Mouse (Mus musculus) erythroid progenitor cell, adult 5-6 weeks (primary cell): ENCODE measurements around the gene Lipf. TPM values are rescaled to one million over a fixed set of nuclear protein-coding genes. Genes with fewer than 3 reads are reported as not detected.

ENCODE experiments used
- ATAC-seq: replicated peaks from 2 replicates; pipeline ENCODE4 v1.8.0; 2016; ENCODE audit warnings: moderate number of reproducible peaks, mild to moderate bottlenecking, moderate TSS enrichment, inconsistent platforms; ENCODE audit not compliant: poor library complexity, low FRiP score, severe bottlenecking
- total RNA-seq, 2 experiments: library from RNA; stranded (forward) in 1 of 2; stranded (reverse) in 1 of 2; fragments of 150-400 nt in 1 of 2; fragments of 186-747, 209-891 nt in 1 of 2; gene quantifications; 2 replicates each; pipeline versions ENCODE4 v1.2.3 to v1.2.4; 2015 to 2017; ENCODE audit warnings: low replicate concordance in 2 of 2

Gene Lipf
- not detected in 2 replicates for total RNA-seq (2015; ENCODE audit: low replicate concordance)
- not detected in 2 replicates for total RNA-seq (2017; ENCODE audit: low replicate concordance)

DNA sequence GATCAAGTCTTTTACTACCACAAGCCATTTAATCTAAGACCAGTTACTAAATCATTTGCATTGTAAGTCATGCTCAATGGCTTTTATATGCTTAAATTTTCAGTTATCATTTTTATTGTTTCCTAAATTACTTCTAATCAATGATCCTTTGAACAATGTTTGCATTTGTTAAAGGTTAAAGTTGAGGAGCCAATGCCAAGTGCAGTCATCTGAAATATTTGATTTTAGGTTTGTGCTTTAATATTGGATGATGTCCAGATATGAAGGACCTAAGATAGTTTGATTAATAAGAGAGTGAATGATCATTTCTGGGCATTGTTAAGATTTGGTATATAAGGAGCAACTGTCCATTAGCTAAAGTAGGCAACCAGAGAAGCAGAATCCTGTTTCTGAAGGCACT lies at the start of gene Lipf:
Gene Lipf (plus strand): TSS at position 301 of the 400 bp plus-strand sequence.
- no peak for ATAC-seq

DNA sequence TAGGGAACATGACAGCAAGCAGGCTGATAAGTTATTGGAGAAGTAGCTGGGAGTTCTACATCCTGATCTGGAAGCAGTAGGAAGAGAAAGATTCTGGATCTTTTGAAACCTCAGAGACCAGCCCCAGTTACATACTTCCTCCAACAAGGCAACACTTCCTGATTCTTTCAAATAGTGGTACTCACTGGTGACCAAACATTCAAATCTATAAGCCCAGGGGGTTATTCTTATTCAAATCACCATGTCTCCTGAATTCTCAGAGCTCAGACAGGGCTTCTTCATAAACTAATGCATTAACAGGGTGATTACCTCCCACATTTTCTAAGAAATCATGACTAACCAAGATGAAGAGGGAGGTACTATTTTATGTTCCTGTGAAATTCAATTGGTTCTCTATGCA lies 36.9 kb upstream of the Lipf start:
- no peak for ATAC-seq

DNA sequence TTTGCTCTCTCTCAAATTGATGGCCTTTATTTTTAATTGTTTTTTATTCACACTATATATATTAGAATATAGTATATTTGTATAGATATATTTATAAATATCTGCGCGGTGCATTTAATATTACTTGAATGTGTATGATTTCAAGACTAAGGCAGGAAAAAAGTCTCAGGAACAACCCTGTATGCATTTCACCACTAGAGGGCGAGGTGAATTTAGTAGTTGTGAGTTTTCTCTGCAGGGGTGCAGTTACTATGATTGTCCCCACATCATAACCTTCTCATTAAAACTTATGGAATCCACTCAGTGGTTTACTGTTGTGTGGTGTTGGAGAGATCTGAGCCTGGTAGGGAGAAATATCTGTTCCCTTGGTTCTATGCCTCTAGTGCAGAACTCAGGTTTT lies 18.0 kb downstream of the Lipf start:
- ATAC-seq: no peak

DNA sequence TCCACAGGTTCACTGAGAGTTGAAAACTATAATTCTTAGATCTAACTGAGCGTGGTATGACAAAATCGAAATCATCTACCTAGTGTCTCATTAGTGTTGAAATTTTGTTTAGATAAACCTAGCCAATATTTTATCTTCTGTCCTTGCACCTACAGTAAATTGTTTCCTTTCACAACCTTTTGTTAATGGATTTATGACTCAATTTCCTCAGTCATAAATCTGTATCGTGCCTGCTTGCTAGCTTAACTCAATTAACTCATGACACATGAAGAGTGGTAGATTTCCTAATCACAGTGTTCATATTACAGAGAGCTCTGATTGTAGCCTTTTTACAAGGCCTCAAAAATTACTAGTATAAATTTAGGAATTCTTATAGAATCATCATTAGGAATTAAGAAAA lies 22.1 kb downstream of the Lipf start:
- ATAC-seq: no peak

- ATAC-seq: no peak
These were observed 47.0 kb downstream of the Lipf start, which contains the start of gene Lipk for GRCm38 (mm10) chr19:34008002-34008401. Gene Lipk, plus strand, starts transcription at chr19:34008290.

- no peak for ATAC-seq
These were observed 60.6 kb downstream of the Lipf start for GRCm38 (mm10) chr19:34021440-34022172.

DNA sequence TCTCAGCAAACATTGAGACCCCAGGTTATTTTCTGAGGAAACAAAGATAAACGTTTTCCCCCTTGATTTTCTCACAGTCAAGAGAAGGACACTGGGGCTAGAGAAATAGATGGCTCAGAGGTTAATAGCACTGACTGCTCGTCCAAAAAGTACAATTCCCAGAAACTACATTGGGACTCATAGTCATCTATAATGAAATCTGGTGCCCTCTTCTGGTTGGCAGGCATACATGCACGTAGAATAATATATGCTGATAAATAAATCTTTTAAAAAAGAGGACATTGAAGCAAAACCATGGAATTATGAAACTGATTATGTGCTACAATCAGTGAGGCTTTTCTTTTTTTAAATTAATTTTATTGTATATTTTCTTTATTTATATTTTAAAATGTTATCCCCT lies 61.8 kb downstream of the Lipf start:
- no peak for ATAC-seq

Other genes with a start within 250 kb of the Lipf start
- gene Lipo2, start 209.8 kb upstream of the Lipf start, total RNA-seq (2015; ENCODE audit: low replicate concordance): not detected in 2 replicates
- not detected in 2 replicates for gene Lipo2, start 209.8 kb upstream of the Lipf start, total RNA-seq (2017; ENCODE audit: low replicate concordance)
- gene Lipo3, start 199.2 kb upstream of the Lipf start, total RNA-seq (2015; ENCODE audit: low replicate concordance): 0.72 and 3.4 TPM in 2 replicates
- not detected in 2 replicates for gene Lipo3, start 199.2 kb upstream of the Lipf start, total RNA-seq (2017; ENCODE audit: low replicate concordance)
- gene Lipo1, start 173.7 kb upstream of the Lipf start, total RNA-seq (2015; ENCODE audit: low replicate concordance): not detected in 2 replicates
- gene Lipo1, start 173.7 kb upstream of the Lipf start, total RNA-seq (2017; ENCODE audit: low replicate concordance): not detected in 2 replicates
- gene Lipk, start 47.1 kb downstream of the Lipf start, total RNA-seq (2015; ENCODE audit: low replicate concordance): not detected in 2 replicates
- not detected in 2 replicates for gene Lipk, start 47.1 kb downstream of the Lipf start, total RNA-seq (2017; ENCODE audit: low replicate concordance)
- gene Lipn, start 106.2 kb downstream of the Lipf start, total RNA-seq (2015; ENCODE audit: low replicate concordance): not detected in 2 replicates
- gene Lipn, start 106.2 kb downstream of the Lipf start, total RNA-seq (2017; ENCODE audit: low replicate concordance): not detected in 2 replicates
- gene Lipm, start 139.7 kb downstream of the Lipf start, total RNA-seq (2015; ENCODE audit: low replicate concordance): not detected in 2 replicates
- gene Lipm, start 139.7 kb downstream of the Lipf start, total RNA-seq (2017; ENCODE audit: low replicate concordance): not detected in 2 replicates
- 4.6 and 10.5 TPM in 2 replicates for gene Ankrd22, start 204.9 kb downstream of the Lipf start, total RNA-seq (2015; ENCODE audit: low replicate concordance)
- 1.3 TPM in 1 of 2 replicates, not detected in the other for gene Ankrd22, start 204.9 kb downstream of the Lipf start, total RNA-seq (2017; ENCODE audit: low replicate concordance)
- 9.2 and 21.3 TPM in 2 replicates for gene Stambpl1, start 231.0 kb downstream of the Lipf start, total RNA-seq (2015; ENCODE audit: low replicate concordance)
- 2.7 and 7.8 TPM in 2 replicates for gene Stambpl1, start 231.0 kb downstream of the Lipf start, total RNA-seq (2017; ENCODE audit: low replicate concordance)